Mouse (Mus musculus): ENCODE data around the gene Gsn. TPM values are rescaled to one million over a fixed set of nuclear protein-coding genes. Genes with fewer than 3 reads are reported as not detected.
A peak's percentile ranks its signal among the peaks of the same experiment; 100 is the strongest.

Gsn gene
- polyA plus RNA-seq, 1 experiment from 2014 or later, result 177 TPM

DNA sequence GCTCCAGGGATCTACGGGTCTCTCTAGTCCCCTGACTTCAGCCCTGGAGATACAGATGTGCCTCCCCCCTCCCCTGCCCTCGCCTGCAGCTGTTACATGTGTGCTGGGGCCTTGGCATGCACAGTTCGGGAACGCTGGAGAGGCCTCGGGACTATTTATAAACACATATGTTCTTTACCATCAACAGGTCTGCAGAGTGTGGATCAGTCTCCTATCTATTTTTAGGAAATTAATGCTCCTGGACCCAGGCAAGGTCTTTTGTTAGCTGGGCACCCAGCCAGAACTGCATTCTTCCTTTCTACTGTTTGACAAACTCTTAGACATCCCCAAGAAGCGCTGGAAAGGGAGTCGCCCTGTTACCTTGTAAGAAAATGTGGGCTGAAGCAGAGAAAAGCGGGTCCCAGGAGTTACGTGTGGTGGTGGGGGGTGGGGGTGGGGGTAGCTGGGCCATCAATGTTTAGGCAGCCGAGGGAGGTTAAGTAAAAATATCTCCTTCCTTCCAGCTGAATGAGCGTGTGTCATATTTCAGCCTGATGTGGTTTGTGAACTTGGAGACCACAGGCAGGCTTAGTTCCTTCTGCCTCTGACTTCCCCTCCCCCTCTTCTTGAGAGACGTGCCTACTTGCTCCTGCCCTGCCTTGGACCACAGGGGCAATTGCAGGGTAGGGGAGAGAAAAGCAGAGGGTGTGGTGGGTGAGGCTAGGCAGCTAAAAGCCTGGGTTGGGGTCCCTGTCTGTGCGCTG is 3.3 kb downstream of the Gsn start:
- H3K4me1 ChIP-seq (ENCODE audit: control insufficient read depth, insufficient read depth, low read length), result peaks cover 29% of the 10 kb centered on the region
- peak; percentile 27; the same call in 1 of the 2 replicates for ATAC-seq
- no peak overlapping the region for H3K4me3 ChIP-seq (ENCODE audit: low read length)
- H3K9me3 ChIP-seq (ENCODE audit: control insufficient read depth, low read length), result no peaks in the 10 kb centered on the region
- peak overlapping the region; percentile 26; the same call in 1 of the 2 replicates for H3K4me2 ChIP-seq (ENCODE audit: low read depth, low read length)
- H3K27ac ChIP-seq (ENCODE audit: low read length), result peak overlapping the region; percentile 73
- no peaks in the 10 kb centered on the region for H3K36me3 ChIP-seq (ENCODE audit: control insufficient read depth, insufficient read depth, low read length)
- H3K9ac ChIP-seq (ENCODE audit: low read depth, low read length), result 0 out of 2 replicates have a peak overlapping the region, but pooled peaks have one; percentile 16
- 36% methylated on average over 13 of the region's 13 CpGs for WGBS
- no peaks in the 10 kb centered on the region for H3K27me3 ChIP-seq (replicated peaks; ENCODE audit: control insufficient read depth, insufficient read depth, low read length)

- no peak for ATAC-seq
- H3K27ac ChIP-seq (ENCODE audit: low read length), result peak overlapping the region; percentile 73
- no peaks in the 10 kb centered on the region for H3K27me3 ChIP-seq (replicated peaks; ENCODE audit: control insufficient read depth, insufficient read depth, low read length)
- H3K4me1 ChIP-seq (ENCODE audit: control insufficient read depth, insufficient read depth, low read length), result peaks cover 29% of the 10 kb centered on the region
- H3K9me3 ChIP-seq (ENCODE audit: control insufficient read depth, low read length), result no peaks in the 10 kb centered on the region
- H3K9ac ChIP-seq (ENCODE audit: low read depth, low read length), result no peak overlapping the region
- H3K36me3 ChIP-seq (ENCODE audit: control insufficient read depth, insufficient read depth, low read length), result no peaks in the 10 kb centered on the region
- whole genome bisulfite sequencing, result 42% methylated on average over 1 of the region's 1 CpGs
- H3K4me2 ChIP-seq (ENCODE audit: low read depth, low read length), result no peak overlapping the region
- H3K4me3 ChIP-seq (ENCODE audit: low read length), result no peak overlapping the region
Measured at GRCm38 (mm10) chr2:35260291-35260690, 4.1 kb downstream of the Gsn start.

- Histone ChIP-seq H3K27me3 (replicated peaks; ENCODE audit: control insufficient read depth, insufficient read depth, low read length) (no peaks in the 10 kb centered on the region), H3K9me3 (ENCODE audit: control insufficient read depth, low read length) (no peaks in the 10 kb centered on the region), H3K9ac (ENCODE audit: low read depth, low read length) (no peak overlapping the region), H3K4me1 (ENCODE audit: control insufficient read depth, insufficient read depth, low read length) (peaks cover 49% of the 10 kb centered on the region), H3K4me3 (ENCODE audit: low read length) (no peak overlapping the region), H3K4me2 (ENCODE audit: low read depth, low read length) (no peak overlapping the region), H3K27ac (ENCODE audit: low read length) (no peak overlapping the region), H3K36me3 (ENCODE audit: control insufficient read depth, insufficient read depth, low read length) (peaks cover 2% of the 10 kb centered on the region; the same call in 1 of the 2 replicates)
- no peak for ATAC-seq
- WGBS, result 89% methylated on average over 1 of the region's 1 CpGs
Measured at GRCm38 (mm10) chr2:35264095-35264494, 7.9 kb downstream of the Gsn start.

DNA sequence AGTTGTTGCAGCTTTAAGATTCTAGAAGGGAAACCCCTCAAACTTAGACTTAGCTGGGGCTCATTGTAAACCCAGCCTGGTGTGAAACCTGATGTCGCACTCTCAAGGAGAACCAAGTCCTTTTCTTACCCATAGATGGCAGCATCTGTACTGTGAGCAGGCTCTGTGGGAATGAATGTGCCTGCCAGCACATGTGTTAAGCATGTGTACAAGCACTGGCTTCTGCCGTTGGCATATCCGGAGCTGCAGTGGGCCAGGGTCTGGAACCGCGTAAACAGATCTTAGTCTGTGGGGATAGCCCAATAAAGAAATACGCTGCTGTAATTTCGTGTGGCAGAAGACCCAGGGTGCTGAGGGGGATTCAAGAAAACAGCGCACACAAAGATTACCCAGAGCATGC is 9.1 kb downstream of the Gsn start:
- no peak overlapping the region for H3K27ac ChIP-seq (ENCODE audit: low read length)
- H3K27me3 ChIP-seq (replicated peaks; ENCODE audit: control insufficient read depth, insufficient read depth, low read length), result no peaks in the 10 kb centered on the region
- peaks cover 2% of the 10 kb centered on the region; the same call in 1 of the 2 replicates for H3K36me3 ChIP-seq (ENCODE audit: control insufficient read depth, insufficient read depth, low read length)
- H3K9me3 ChIP-seq (ENCODE audit: control insufficient read depth, low read length), result no peaks in the 10 kb centered on the region
- H3K4me3 ChIP-seq (ENCODE audit: low read length), result no peak overlapping the region
- H3K4me1 ChIP-seq (ENCODE audit: control insufficient read depth, insufficient read depth, low read length), result peaks cover 49% of the 10 kb centered on the region
- H3K9ac ChIP-seq (ENCODE audit: low read depth, low read length), result no peak overlapping the region
- whole genome bisulfite sequencing, result 34% methylated on average over 8 of the region's 8 CpGs
- 0 out of 2 replicates have a peak, but pooled peaks have one; percentile 29 for ATAC-seq
- H3K4me2 ChIP-seq (ENCODE audit: low read depth, low read length), result no peak overlapping the region

- Histone ChIP-seq H3K27me3 (replicated peaks; ENCODE audit: control insufficient read depth, insufficient read depth, low read length) (no peaks in the 10 kb centered on the region), H3K4me1 (ENCODE audit: control insufficient read depth, insufficient read depth, low read length) (peaks cover 51% of the 10 kb centered on the region), H3K4me2 (ENCODE audit: low read depth, low read length) (no peak overlapping the region), H3K9ac (ENCODE audit: low read depth, low read length) (no peak overlapping the region), H3K4me3 (ENCODE audit: low read length) (no peak overlapping the region), H3K27ac (ENCODE audit: low read length) (no peak overlapping the region), H3K36me3 (ENCODE audit: control insufficient read depth, insufficient read depth, low read length) (peaks cover 2% of the 10 kb centered on the region; the same call in 1 of the 2 replicates), H3K9me3 (ENCODE audit: control insufficient read depth, low read length) (no peaks in the 10 kb centered on the region)
- WGBS, result 72% methylated on average over 8 of the region's 8 CpGs
- ATAC-seq, result no peak
Measured at GRCm38 (mm10) chr2:35265775-35266174, 9.6 kb downstream of the Gsn start.

DNA sequence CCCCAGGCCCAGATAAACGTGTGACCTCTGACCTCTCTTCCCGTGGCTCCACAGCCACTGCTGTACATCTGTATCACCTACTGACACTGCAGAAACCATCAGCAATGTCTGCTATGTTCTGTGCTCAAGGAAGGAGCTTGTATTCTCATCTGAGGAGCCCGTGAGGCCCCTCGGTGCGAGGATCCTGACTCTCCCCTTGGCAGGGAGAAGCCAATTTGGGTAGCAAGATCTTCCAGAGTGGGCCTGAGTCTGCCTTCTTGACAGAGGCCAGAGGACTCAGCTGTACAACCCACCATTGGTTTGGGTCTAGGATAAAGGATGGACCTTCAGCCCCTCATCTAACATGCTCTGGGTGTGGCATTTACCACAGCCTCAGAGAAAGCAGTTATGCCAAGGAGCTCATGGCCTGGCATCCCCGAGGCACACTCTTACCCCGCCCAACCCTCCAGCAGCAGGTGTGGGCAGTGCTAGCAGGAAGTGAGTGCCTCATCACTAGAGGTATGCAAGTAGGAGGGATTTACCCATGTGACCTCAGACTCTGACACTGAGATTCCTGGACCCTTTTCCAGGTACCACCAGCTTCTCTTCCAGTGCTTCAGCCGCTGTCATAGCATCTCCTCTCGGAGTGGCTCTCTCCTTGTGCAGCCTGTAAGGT is 10.2 kb downstream of the Gsn start:
- ATAC-seq, result peak; percentile 27; the same call in 1 of the 2 replicates
- H3K27ac ChIP-seq (ENCODE audit: low read length), result peak overlapping the region; percentile 80; the same call in 1 of the 2 replicates
- no peaks in the 10 kb centered on the region for H3K27me3 ChIP-seq (replicated peaks; ENCODE audit: control insufficient read depth, insufficient read depth, low read length)
- H3K4me1 ChIP-seq (ENCODE audit: control insufficient read depth, insufficient read depth, low read length), result peaks cover 51% of the 10 kb centered on the region
- no peaks in the 10 kb centered on the region for H3K9me3 ChIP-seq (ENCODE audit: control insufficient read depth, low read length)
- no peak overlapping the region for H3K4me2 ChIP-seq (ENCODE audit: low read depth, low read length)
- H3K36me3 ChIP-seq (ENCODE audit: control insufficient read depth, insufficient read depth, low read length), result peaks cover 2% of the 10 kb centered on the region; the same call in 1 of the 2 replicates
- 71% methylated on average over 9 of the region's 9 CpGs for WGBS
- no peak overlapping the region for H3K4me3 ChIP-seq (ENCODE audit: low read length)
- H3K9ac ChIP-seq (ENCODE audit: low read depth, low read length), result no peak overlapping the region

DNA sequence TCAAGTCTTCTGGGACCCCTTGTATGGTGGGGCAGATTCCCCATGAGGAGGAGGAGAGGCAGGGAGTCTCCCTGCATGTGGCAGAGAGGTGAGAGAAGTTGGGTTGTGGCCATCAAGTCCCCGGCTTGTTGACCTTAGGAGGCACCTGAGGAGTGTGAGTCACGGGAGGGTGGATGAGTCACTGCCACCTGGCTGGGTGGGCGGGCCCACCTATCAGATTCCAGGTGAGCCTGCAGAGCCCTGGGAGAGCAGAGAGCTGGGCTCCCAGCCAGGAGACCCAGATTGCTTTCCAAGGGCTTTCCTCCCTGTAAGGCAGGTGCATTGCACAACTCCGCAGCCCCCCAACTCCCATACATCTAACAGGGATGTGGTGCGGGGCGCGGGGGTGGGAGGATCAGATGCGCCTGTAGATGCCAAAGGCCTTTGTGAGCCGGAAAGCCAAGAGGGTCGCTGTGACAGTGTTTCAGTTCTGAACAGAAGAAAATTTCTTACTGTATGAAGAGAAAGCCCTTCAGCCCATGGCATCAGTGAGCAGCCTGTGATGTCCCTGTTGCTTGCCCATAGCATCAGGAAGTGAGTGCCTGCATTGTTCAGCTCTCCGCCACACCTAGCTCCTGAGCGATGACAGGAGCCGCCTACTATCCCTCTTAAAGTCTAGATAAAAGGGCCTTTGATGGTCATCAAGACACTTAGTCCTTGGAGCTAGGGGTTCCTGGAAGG is 11.1 kb downstream of the Gsn start:
- Histone ChIP-seq H3K4me3 (ENCODE audit: low read length) (no peak overlapping the region), H3K4me2 (ENCODE audit: low read depth, low read length) (peak overlapping the region; percentile 32), H3K27ac (ENCODE audit: low read length) (peak overlapping the region; percentile 80), H3K9me3 (ENCODE audit: control insufficient read depth, low read length) (no peaks in the 10 kb centered on the region), H3K9ac (ENCODE audit: low read depth, low read length) (peak overlapping the region; percentile 39; the same call in 1 of the 2 replicates), H3K4me1 (ENCODE audit: control insufficient read depth, insufficient read depth, low read length) (peaks cover 58% of the 10 kb centered on the region), H3K27me3 (replicated peaks; ENCODE audit: control insufficient read depth, insufficient read depth, low read length) (no peaks in the 10 kb centered on the region), H3K36me3 (ENCODE audit: control insufficient read depth, insufficient read depth, low read length) (peaks cover 2% of the 10 kb centered on the region; the same call in 1 of the 2 replicates)
- WGBS, result 56% methylated on average over 13 of the region's 13 CpGs
- ATAC-seq, result peak; percentile 78

- Histone ChIP-seq H3K4me3 (ENCODE audit: low read length) (no peak overlapping the region), H3K4me1 (ENCODE audit: control insufficient read depth, insufficient read depth, low read length) (peaks cover 63% of the 10 kb centered on the region), H3K9me3 (ENCODE audit: control insufficient read depth, low read length) (no peaks in the 10 kb centered on the region), H3K4me2 (ENCODE audit: low read depth, low read length) (peak overlapping the region; percentile 32), H3K27me3 (replicated peaks; ENCODE audit: control insufficient read depth, insufficient read depth, low read length) (no peaks in the 10 kb centered on the region), H3K9ac (ENCODE audit: low read depth, low read length) (peak overlapping the region; percentile 39; the same call in 1 of the 2 replicates), H3K36me3 (ENCODE audit: control insufficient read depth, insufficient read depth, low read length) (peaks cover 2% of the 10 kb centered on the region; the same call in 1 of the 2 replicates), H3K27ac (ENCODE audit: low read length) (peak overlapping the region; percentile 80)
- ATAC-seq, result peak; percentile 45
- 53% methylated on average over 10 of the region's 10 CpGs for WGBS
Measured at GRCm38 (mm10) chr2:35267876-35268566, 11.8 kb downstream of the Gsn start.

Data from intestine, embryonic 16.5 days (tissue).